Mouse (Mus musculus): ENCODE data around the gene Jak3.
"Not testable (repeated sequence)": the region's sequence is repeated elsewhere in the genome, so short reads cannot be mapped to it uniquely, and the experiment has no call there.

Jak3 gene

GRCm38 (mm10) chr8:71724389-71724788, 48.3 kb downstream of the Jak3 start:
- no peak for DNase-seq

DNA sequence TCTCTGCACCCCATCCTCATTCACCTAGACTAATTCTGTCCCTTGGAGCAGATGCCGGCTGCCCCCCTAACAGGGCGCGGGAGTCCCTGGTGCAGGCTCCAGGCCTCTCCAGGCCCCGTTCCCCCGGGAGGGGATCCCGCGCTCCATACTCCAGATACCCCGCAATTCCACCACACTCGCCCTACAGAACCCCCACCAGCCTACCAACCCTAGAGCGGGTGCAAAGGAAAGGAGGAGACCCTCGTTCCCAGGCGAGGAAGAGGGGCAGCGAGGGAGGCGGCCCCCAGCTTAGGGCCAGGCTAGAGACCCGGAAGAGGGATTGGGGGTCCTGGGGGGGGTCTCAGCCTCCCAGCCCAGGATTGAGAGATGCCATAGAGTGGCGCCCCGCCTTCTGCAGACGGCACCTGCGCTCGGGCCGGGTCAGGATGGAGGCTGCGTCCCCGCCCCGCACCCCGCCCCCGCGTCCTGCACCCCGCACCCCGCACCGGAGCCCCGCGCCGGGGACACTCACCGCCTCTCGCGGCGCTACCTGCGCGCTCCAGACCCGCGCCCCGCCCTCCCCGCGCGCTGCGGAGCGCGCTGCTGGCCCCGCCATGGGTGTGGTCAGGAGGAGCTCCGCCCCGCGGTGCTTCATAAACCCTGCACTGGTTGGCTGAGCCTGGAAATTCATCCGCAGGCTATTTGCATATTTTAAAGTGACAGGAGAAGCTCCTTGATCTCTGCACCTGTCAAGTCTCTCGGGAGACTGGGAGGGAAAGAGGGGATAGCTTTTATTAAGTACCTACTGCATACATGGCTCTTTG, 49.2 kb downstream of the Jak3 start, which contains the start of gene Fcho1:
TSS of gene Fcho1 (minus strand) at position 595 of the 803 bp plus-strand sequence.
- DNase-seq = peak; percentile 70

- DNase-seq = no peak
Observed at GRCm38 (mm10) chr8:71728240-71728785, 52.2 kb downstream of the Jak3 start.

GRCm38 (mm10) chr8:71728826-71729620, 52.9 kb downstream of the Jak3 start:
- DNase-seq = no peak

GRCm38 (mm10) chr8:71731652-71732230, 55.6 kb downstream of the Jak3 start:
- DNase-seq = peak; percentile 64

- not testable (repeated sequence) for DNase-seq
Observed at GRCm38 (mm10) chr8:71738316-71738715, 62.2 kb downstream of the Jak3 start.
